Mouse (Mus musculus) liver, embryonic 15.5 days (tissue): Measurements from ENCODE around the gene Pklr. TPM values are rescaled to one million over a fixed set of nuclear protein-coding genes. Genes with fewer than 3 reads are reported as not detected.

ENCODE experiments used
- ATAC-seq: fragments of 200-750 bp; cut with Nextera tagmentation; 2 replicates; pipeline ENCODE4 v1.8.0; 2017; ENCODE audit warnings: moderate number of reproducible peaks, mild to moderate bottlenecking, moderate library complexity; ENCODE audit not compliant: insufficient read depth
- H3K27ac ChIP-seq: fragments of 300-500 bp; sonication (generic); replicated peaks from 2 replicates; pipeline ENCODE4 v1.5.1; 2015; ENCODE audit warnings: mild to moderate bottlenecking, inconsistent platforms
- H3K27me3 ChIP-seq: fragments of 300-500 bp; sonication (generic); 2 replicates; pipeline ENCODE4 v1.6.1; 2015; ENCODE audit warnings: mild to moderate bottlenecking, inconsistent platforms
- H3K36me3 ChIP-seq: fragments of 300-500 bp; sonication (generic); replicated peaks from 2 replicates; pipeline ENCODE4 v1.6.1; 2015; ENCODE audit warnings: moderate library complexity, mild to moderate bottlenecking, inconsistent platforms
- H3K4me1 ChIP-seq: fragments of 300-500 bp; sonication (generic); replicated peaks from 2 replicates; pipeline ENCODE4 v1.6.1; 2015; ENCODE audit warnings: inconsistent platforms
- H3K4me2 ChIP-seq: fragments of 300-500 bp; sonication (generic); 2 replicates; pipeline ENCODE4 v1.6.1; 2015; ENCODE audit warnings: moderate library complexity, mild to moderate bottlenecking, inconsistent platforms
- H3K4me3 ChIP-seq: fragments of 300-500 bp; sonication (generic); replicated peaks from 2 replicates; pipeline ENCODE4 v1.5.1; 2015; ENCODE audit warnings: mild to moderate bottlenecking, inconsistent platforms
- H3K9ac ChIP-seq: fragments of 300-500 bp; sonication (generic); 2 replicates; pipeline ENCODE4 v1.6.1; 2015; ENCODE audit warnings: moderate library complexity, mild to moderate bottlenecking, inconsistent platforms
- H3K9me3 ChIP-seq: fragments of 300-500 bp; sonication (generic); replicated peaks from 2 replicates; pipeline ENCODE4 v1.6.1; 2016; ENCODE audit warnings: inconsistent platforms
- WGBS: fragments of 180-500 bp; shearing (Covaris S2); methylation state at CpG from one replicate; pipeline ENCODE4 v1.1.7; 2015; ENCODE audit warnings: mixed read lengths; ENCODE audit not compliant: insufficient replicate concordance; 5-methylcytosine and 5-hydroxymethylcytosine counted together
- polyA plus RNA-seq: library from polyadenylated mRNA; unstranded; fragments of >200 nt; fragmentation: Nextera tagmentation; extraction: Ambion mirVana; gene quantifications from 2 replicates; pipeline ENCODE4 v1.2.1, GENCODE M21; 2015

Pklr gene
- 102 and 104 TPM in 2 replicates for polyA plus RNA-seq

- H3K9ac ChIP-seq, result peak within 1 kb of the TSS; percentile 69
- peaks cover 23% of the 10 kb centered on the region for H3K36me3 ChIP-seq
- H3K4me1 ChIP-seq, result peaks cover 91% of the 10 kb centered on the region
- WGBS, result 10% methylated on average over 3 of the region's 3 CpGs
- H3K27ac ChIP-seq, result peak within 1 kb of the TSS; percentile 90
- peak within 1 kb of the TSS; percentile 75 for H3K4me2 ChIP-seq
- peak; percentile 58 for ATAC-seq
- no peaks in the 10 kb centered on the region for H3K27me3 ChIP-seq
- H3K9me3 ChIP-seq, result no peaks in the 10 kb centered on the region
- H3K4me3 ChIP-seq, result peak within 1 kb of the TSS; percentile 70
Measured at GRCm38 (mm10) chr3:89135958-89136357, at the start of gene Pklr. Gene Pklr, plus strand, starts transcription at chr3:89136142.

- H3K4me2 ChIP-seq, result peak overlapping the region; percentile 60
- ATAC-seq, result no peak
- H3K27ac ChIP-seq, result no peak overlapping the region
- H3K4me3 ChIP-seq, result peak overlapping the region; percentile 21; the same call in 1 of the 2 replicates
- no peaks in the 10 kb centered on the region for H3K36me3 ChIP-seq
- H3K9ac ChIP-seq, result no peak overlapping the region
- peaks cover 52% of the 10 kb centered on the region for H3K4me1 ChIP-seq
- peaks cover 37% of the 10 kb centered on the region for H3K27me3 ChIP-seq
- WGBS, result 15% methylated on average over 21 of the region's 21 CpGs
- no peaks in the 10 kb centered on the region for H3K9me3 ChIP-seq
Measured at GRCm38 (mm10) chr3:89087338-89088110, 48.4 kb upstream of the Pklr start.

GRCm38 (mm10) chr3:89088974-89089373, 47.0 kb upstream of the Pklr start:
- 39% methylated on average over 14 of the region's 14 CpGs for WGBS
- no peak for ATAC-seq
- peaks cover 65% of the 10 kb centered on the region for H3K4me1 ChIP-seq
- H3K9me3 ChIP-seq, result no peaks in the 10 kb centered on the region
- 0 out of 2 replicates have a peak, but pooled peaks cover 3% of the 10 kb centered on the region for H3K36me3 ChIP-seq
- peak overlapping the region; percentile 72; the same call in 1 of the 2 replicates for H3K9ac ChIP-seq
- no peak overlapping the region for H3K27ac ChIP-seq
- peaks cover 47% of the 10 kb centered on the region for H3K27me3 ChIP-seq
- H3K4me2 ChIP-seq, result peak overlapping the region; percentile 100
- H3K4me3 ChIP-seq, result peak overlapping the region; percentile 68

GRCm38 (mm10) chr3:89089882-89090591, 45.9 kb upstream of the Pklr start:
- Histone ChIP-seq H3K4me1 (peaks cover 66% of the 10 kb centered on the region), H3K27me3 (peaks cover 47% of the 10 kb centered on the region), H3K36me3 (peaks cover 12% of the 10 kb centered on the region), H3K4me3 (peak overlapping the region; percentile 68), H3K27ac (peak overlapping the region; percentile 74), H3K4me2 (peak overlapping the region; percentile 100), H3K9ac (peak overlapping the region; percentile 72), H3K9me3 (no peaks in the 10 kb centered on the region)
- under 1% methylated on average over 40 of the region's 40 CpGs for WGBS
- ATAC-seq, result peak; percentile 86

- peaks cover 66% of the 10 kb centered on the region for H3K4me1 ChIP-seq
- 1% methylated on average over 72 of the region's 74 CpGs for WGBS
- H3K4me2 ChIP-seq, result peak overlapping the region; percentile 100
- H3K27me3 ChIP-seq, result peaks cover 47% of the 10 kb centered on the region
- H3K36me3 ChIP-seq, result peaks cover 22% of the 10 kb centered on the region
- H3K27ac ChIP-seq, result peak overlapping the region; percentile 74
- peak overlapping the region; percentile 72 for H3K9ac ChIP-seq
- no peaks in the 10 kb centered on the region for H3K9me3 ChIP-seq
- peak; percentile 48 for ATAC-seq
- H3K4me3 ChIP-seq, result peak overlapping the region; percentile 68
Measured at GRCm38 (mm10) chr3:89090694-89091655, 45.0 kb upstream of the Pklr start.

- H3K4me3 ChIP-seq, result peak overlapping the region; percentile 68
- H3K9me3 ChIP-seq, result no peaks in the 10 kb centered on the region
- ATAC-seq, result no peak
- peaks cover 47% of the 10 kb centered on the region for H3K27me3 ChIP-seq
- H3K36me3 ChIP-seq, result peaks cover 32% of the 10 kb centered on the region
- WGBS, result 15% methylated on average over 20 of the region's 20 CpGs
- H3K4me1 ChIP-seq, result peaks cover 66% of the 10 kb centered on the region
- H3K27ac ChIP-seq, result no peak overlapping the region
- H3K9ac ChIP-seq, result no peak overlapping the region; the same call in 1 of the 2 replicates
- H3K4me2 ChIP-seq, result peak overlapping the region; percentile 100
Measured at GRCm38 (mm10) chr3:89091811-89092508, 44.0 kb upstream of the Pklr start.

- Histone ChIP-seq H3K9me3 (no peaks in the 10 kb centered on the region), H3K27ac (no peak overlapping the region), H3K9ac (no peak overlapping the region), H3K27me3 (peaks cover 47% of the 10 kb centered on the region), H3K4me2 (peak overlapping the region; percentile 100), H3K4me3 (peak overlapping the region; percentile 68), H3K4me1 (peaks cover 62% of the 10 kb centered on the region), H3K36me3 (peaks cover 38% of the 10 kb centered on the region)
- no peak for ATAC-seq
- WGBS, result 19% methylated on average over 11 of the region's 11 CpGs
Measured at GRCm38 (mm10) chr3:89092509-89093090, 43.3 kb upstream of the Pklr start.

- 3% methylated on average over 18 of the region's 18 CpGs for WGBS
- Histone ChIP-seq H3K4me1 (peaks cover 56% of the 10 kb centered on the region), H3K36me3 (peaks cover 44% of the 10 kb centered on the region), H3K9ac (no peak within 1 kb of the TSS), H3K9me3 (no peaks in the 10 kb centered on the region), H3K27me3 (peaks cover 41% of the 10 kb centered on the region), H3K4me3 (peak within 1 kb of the TSS; percentile 68), H3K27ac (no peak within 1 kb of the TSS), H3K4me2 (peak within 1 kb of the TSS; percentile 100)
- peak; percentile 17; the same call in 1 of the 2 replicates for ATAC-seq
Measured at GRCm38 (mm10) chr3:89093175-89093574, 42.8 kb upstream of the Pklr start, which contains the start of gene Rusc1. Gene Rusc1, minus strand, starts transcription at chr3:89093311.

GRCm38 (mm10) chr3:89094021-89094420, 41.9 kb upstream of the Pklr start:
- peaks cover 33% of the 10 kb centered on the region for H3K27me3 ChIP-seq
- no peak overlapping the region for H3K9ac ChIP-seq
- H3K4me3 ChIP-seq, result no peak overlapping the region
- H3K27ac ChIP-seq, result no peak overlapping the region
- H3K4me1 ChIP-seq, result peaks cover 55% of the 10 kb centered on the region
- no peaks in the 10 kb centered on the region for H3K9me3 ChIP-seq
- 74% methylated on average over 10 of the region's 10 CpGs for whole genome bisulfite sequencing
- H3K4me2 ChIP-seq, result no peak overlapping the region
- ATAC-seq, result no peak
- peaks cover 52% of the 10 kb centered on the region for H3K36me3 ChIP-seq

GRCm38 (mm10) chr3:89100811-89101210, 35.1 kb upstream of the Pklr start, which contains the start of gene Gm43738:
Gene Gm43738, minus strand, starts transcription at chr3:89101099.
- 44% methylated on average over 7 of the region's 7 CpGs for WGBS
- Histone ChIP-seq H3K4me2 (peak within 1 kb of the TSS; percentile 84), H3K27me3 (no peaks in the 10 kb centered on the region), H3K9ac (peak within 1 kb of the TSS; percentile 74), H3K4me3 (peak within 1 kb of the TSS; percentile 72), H3K36me3 (peaks cover 47% of the 10 kb centered on the region), H3K9me3 (no peaks in the 10 kb centered on the region), H3K4me1 (peaks cover 47% of the 10 kb centered on the region), H3K27ac (peak within 1 kb of the TSS; percentile 84)
- no peak for ATAC-seq
